8 mouse cellular contexts compared by ENCODE assay signal in genomic region chr11:86586177-86586867, GRCm38 (mm10). TPM values are rescaled to one million over a fixed set of nuclear protein-coding genes. Genes with fewer than 3 reads are reported as not detected.
DNase-seq lines count a peak whose midpoint lies in the region; ATAC-seq and TF ChIP-seq lines count a peak whose summit lies in the region.

No protein-coding gene starts in this region.

- TF ChIP-seq CTCF in G1E (IDR thresholded peaks at IDR 0.05; ENCODE audit: low read depth, low read length), result no peak

- H3K4me3 ChIP-seq in G1E (ENCODE audit: low read depth, low read length), result peak overlapping the region; percentile 75
- peak overlapping the region; percentile 85 for H3K4me3 ChIP-seq in heart, embryonic 16.5 days (ENCODE audit: low read length)
- H3K4me3 ChIP-seq in limb, embryonic 13.5 days, result peak overlapping the region; percentile 33

- no peaks in the 10 kb centered on the region for H3K27me3 ChIP-seq in G1E (ENCODE audit: insufficient read depth, low read length)
- H3K27me3 ChIP-seq in heart, embryonic 16.5 days (ENCODE audit: control insufficient read depth, insufficient read depth, low read length), result no peaks in the 10 kb centered on the region
- H3K27me3 ChIP-seq in limb, embryonic 13.5 days, result no peaks in the 10 kb centered on the region

- H3K4me2 ChIP-seq in heart, embryonic 16.5 days (ENCODE audit: low read depth, low read length), result peak overlapping the region; percentile 88
- H3K4me2 ChIP-seq in limb, embryonic 13.5 days (replicated peaks), result peak overlapping the region; percentile 57

- ATAC-seq in G1E (ENCODE audit: extremely low read depth, insufficient number of reproducible peaks, low FRiP score, poor library complexity, severe bottlenecking), result no peak
- no peak for ATAC-seq in heart, embryonic 16.5 days (replicated peaks; ENCODE audit: extremely low read depth, insufficient read depth, low FRiP score)
- ATAC-seq in limb, embryonic 13.5 days (ENCODE audit: low FRiP score, low read depth), result no peak
- ATAC-seq in monocyte, adult 5-6 weeks (replicated peaks; ENCODE audit: insufficient number of reproducible peaks, low FRiP score, low TSS enrichment, poor library complexity, severe bottlenecking), result no peak

- peaks cover 66% of the 10 kb centered on the region for H3K4me1 ChIP-seq in G1E (ENCODE audit: insufficient read depth, low read depth, low read length)
- peaks cover 19% of the 10 kb centered on the region for H3K4me1 ChIP-seq in heart, embryonic 16.5 days (ENCODE audit: control insufficient read depth, insufficient read depth, low read length)
- H3K4me1 ChIP-seq in limb, embryonic 13.5 days, result peaks cover 18% of the 10 kb centered on the region

- WGBS in heart, embryonic 16.5 days, result 3% methylated on average over 12 of the region's 12 CpGs
- 18% methylated on average over 12 of the region's 12 CpGs for WGBS in limb, embryonic 13.5 days

- H3K9me3 ChIP-seq in G1E (replicated peaks), result no peaks in the 10 kb centered on the region
- no peaks in the 10 kb centered on the region for H3K9me3 ChIP-seq in heart, embryonic 16.5 days (replicated peaks; ENCODE audit: control insufficient read depth, low read length)
- H3K9me3 ChIP-seq in limb, embryonic 13.5 days, result no peaks in the 10 kb centered on the region

- DNase-seq in CD4-positive helper T cell, adult 2 months (ENCODE audit: low read depth, low spot score), result peak; percentile 84
- peak; percentile 25 for DNase-seq in G1E (ENCODE audit: low spot score)
- peak; percentile 51 to 66 for DNase-seq in natural killer cell, adult 2 months (ENCODE audit: low spot score in 2 of 2)
- DNase-seq in cerebellum, postnatal 4 days (ENCODE audit: low spot score in 2 of 2), result no peak
- no peak for DNase-seq in adrenal gland, postnatal 10 days

- peaks cover 44% of the 10 kb centered on the region for H3K36me3 ChIP-seq in G1E (replicated peaks)
- peaks cover 2% of the 10 kb centered on the region; the same call in 1 of the 2 replicates for H3K36me3 ChIP-seq in heart, embryonic 16.5 days (ENCODE audit: control insufficient read depth, insufficient read depth)
- H3K36me3 ChIP-seq in limb, embryonic 13.5 days, result peaks cover 7% of the 10 kb centered on the region; the same call in 1 of the 2 replicates

- peak overlapping the region; percentile 78 for H3K9ac ChIP-seq in heart, embryonic 16.5 days (ENCODE audit: low read length)
- peak overlapping the region; percentile 48 for H3K9ac ChIP-seq in limb, embryonic 13.5 days

- peak overlapping the region; percentile 95 for H3K27ac ChIP-seq in heart, embryonic 16.5 days (ENCODE audit: low read length)
- no peak overlapping the region for H3K27ac ChIP-seq in limb, embryonic 13.5 days

RNA-seq across cellular contexts. Expression of gene Tubd1, which starts 41.5 kb away (rescaled TPM):
- 11.7 and 13.7 TPM in 2 replicates for total RNA-seq in G1E (2014; fragmentation: Nextera tagmentation)
- total RNA-seq in G1E (2017), result 8.6 and 10.6 TPM in 2 replicates
- polyA plus RNA-seq in G1E (2012), result 0.25 and 0.29 TPM in 2 replicates
- 13.6 and 14.3 TPM in 2 replicates for polyA plus RNA-seq in heart, embryonic 16.5 days (2015; fragmentation: Nextera tagmentation; extraction: Ambion mirVana)
- polyA plus RNA-seq in limb, embryonic 13.5 days (2015; fragmentation: Nextera tagmentation; extraction: Ambion mirVana), result 10.9 and 11.7 TPM in 2 replicates
- total RNA-seq in monocyte, adult 5-6 weeks (2017), result 3.1 to 8.8 TPM (median 7.0 TPM) in 3 replicates
- 1 to 10 TPM; 7.5 to 8.2 TPM for total RNA-seq in adrenal gland, postnatal 10 days (2021)

RNA-seq across cellular contexts. Expression of gene Rps6kb1, which starts 41.7 kb away (rescaled TPM):
- total RNA-seq in G1E (2014; fragmentation: Nextera tagmentation) (59.9 and 73.0 TPM in 2 replicates), G1E (2017) (31.7 and 38.1 TPM in 2 replicates)
- 17.2 and 17.6 TPM in 2 replicates for polyA plus RNA-seq in G1E (2012)
- polyA plus RNA-seq in heart, embryonic 16.5 days (2015; fragmentation: Nextera tagmentation; extraction: Ambion mirVana), result 39.8 and 40.8 TPM in 2 replicates
- polyA plus RNA-seq in limb, embryonic 13.5 days (2015; fragmentation: Nextera tagmentation; extraction: Ambion mirVana), result 84.3 and 84.8 TPM in 2 replicates
- total RNA-seq in monocyte, adult 5-6 weeks (2017), result 43.7 to 68.2 TPM (median 66.3 TPM) in 3 replicates
- total RNA-seq in adrenal gland, postnatal 10 days (2021), result 10 to 100 TPM; 33.3 to 37.8 TPM

Comparison
In these comparisons a context has a peak if more than half of its experiments do, and no peak if none do; other contexts are left out.
1. DNase-seq: peak in CD4-positive helper T cell, adult 2 months (single experiment), G1E (single experiment) and natural killer cell, adult 2 months (2 of 2); none in cerebellum, postnatal 4 days (0 of 2) and adrenal gland, postnatal 10 days (single experiment).
2. H3K4me3 ChIP-seq: peak in every context shown above with its lines; median percentile 85 in heart, embryonic 16.5 days; 75 in G1E; 33 in limb, embryonic 13.5 days.